Mouse (Mus musculus) forebrain, embryonic 16.5 days (tissue): ENCODE results near the gene Jup. TPM values are rescaled to one million over a fixed set of nuclear protein-coding genes. Genes with fewer than 3 reads are reported as not detected.
A peak's percentile ranks its signal among the peaks of the same experiment; 100 is the strongest.

ENCODE experiments used
- ATAC-seq: fragments of 200-750 bp; cut with Nextera tagmentation; 2 replicates; pipeline ENCODE4 v1.8.0; 2017; ENCODE audit warnings: mild to moderate bottlenecking, moderate library complexity
- H3K27ac ChIP-seq: fragments of 300-500 bp; sonication (generic); 2 replicates; pipeline ENCODE4 v1.5.1; 2014; ENCODE audit warnings: low read length, control low read depth
- H3K27me3 ChIP-seq: fragments of 300-500 bp; sonication (generic); replicated peaks from 2 replicates; pipeline ENCODE4 v1.6.1; 2014; ENCODE audit warnings: low read length; ENCODE audit not compliant: control insufficient read depth, insufficient read depth
- H3K36me3 ChIP-seq: fragments of 300-500 bp; sonication (generic); 2 replicates; pipeline ENCODE4 v1.6.1; 2014; ENCODE audit not compliant: control insufficient read depth, insufficient read depth
- H3K4me1 ChIP-seq: fragments of 300-500 bp; sonication (generic); replicated peaks from 2 replicates; pipeline ENCODE4 v1.6.1; 2014; ENCODE audit warnings: low read length; ENCODE audit not compliant: control insufficient read depth, insufficient read depth
- H3K4me2 ChIP-seq: fragments of 300-500 bp; sonication (generic); 2 replicates; pipeline ENCODE4 v1.6.1; 2014; ENCODE audit warnings: mild to moderate bottlenecking, low read length, control low read depth
- H3K4me3 ChIP-seq: fragments of 300-500 bp; sonication (generic); replicated peaks from 2 replicates; pipeline ENCODE4 v1.5.1; 2014; ENCODE audit warnings: mild to moderate bottlenecking, low read length, control low read depth
- H3K9ac ChIP-seq: fragments of 300-500 bp; sonication (generic); replicated peaks from 2 replicates; pipeline ENCODE4 v1.6.1; 2014; ENCODE audit warnings: low read depth, low read length, control low read depth
- H3K9me3 ChIP-seq: fragments of 300-500 bp; sonication (generic); 2 replicates; pipeline ENCODE4 v1.6.1; 2016; ENCODE audit warnings: low read length; ENCODE audit not compliant: control insufficient read depth
- WGBS: fragments of 180-500 bp; shearing (Covaris S2); extraction: QIAGEN DNeasy Blood & Tissue Kit; methylation state at CpG from one replicate; pipeline ENCODE4 v1.1.7; 2014; 5-methylcytosine and 5-hydroxymethylcytosine counted together
- polyA plus RNA-seq: library from polyadenylated mRNA; unstranded; fragments of >200 nt; fragmentation: Nextera tagmentation; extraction: Ambion mirVana; gene quantifications from 2 replicates; pipeline ENCODE4 v1.2.1, GENCODE M21; 2015

Gene Jup
- 56.2 and 62.0 TPM in 2 replicates for polyA plus RNA-seq

- Histone ChIP-seq H3K4me1 (peaks cover 25% of the 10 kb centered on the region), H3K27me3 (peaks cover 6% of the 10 kb centered on the region; the same call in 1 of the 2 replicates), H3K4me2 (peak within 1 kb of the TSS; percentile 70), H3K36me3 (no peaks in the 10 kb centered on the region), H3K9ac (peak within 1 kb of the TSS; percentile 84), H3K9me3 (no peaks in the 10 kb centered on the region), H3K4me3 (peak within 1 kb of the TSS; percentile 85), H3K27ac (peak within 1 kb of the TSS; percentile 33)
- WGBS: under 1% methylated on average over 37 of the region's 37 CpGs
- ATAC-seq: peak; percentile 99
These were observed at the start of gene Jup for GRCm38 (mm10) chr11:100397600-100398389. Gene Jup (minus strand): TSS chr11:100397763.

GRCm38 (mm10) chr11:100442625-100443024, 45.1 kb upstream of the Jup start:
- 76% methylated on average over 6 of the region's 6 CpGs for WGBS
- H3K36me3 ChIP-seq: no peaks in the 10 kb centered on the region

GRCm38 (mm10) chr11:100441797-100442196, 44.2 kb upstream of the Jup start, which contains the start of the genes Nt5c3b and Klhl10:
Gene Nt5c3b (minus strand): TSS chr11:100441808.
Gene Klhl10 (plus strand): TSS chr11:100441917.
- peaks cover 17% of the 10 kb centered on the region for H3K4me1 ChIP-seq
- WGBS: 83% methylated on average over 8 of the region's 8 CpGs
- no peaks in the 10 kb centered on the region for H3K9me3 ChIP-seq

More at GRCm38 (mm10) chr11:100442625-100443024, 45.1 kb upstream of the Jup start:
- H3K4me2 ChIP-seq: no peak overlapping the region
- no peak overlapping the region for H3K27ac ChIP-seq
- no peaks in the 10 kb centered on the region for H3K9me3 ChIP-seq
- H3K27me3 ChIP-seq: no peaks in the 10 kb centered on the region
- ATAC-seq: no peak
- no peak overlapping the region for H3K4me3 ChIP-seq
- H3K4me1 ChIP-seq: peaks cover 17% of the 10 kb centered on the region
- no peak overlapping the region for H3K9ac ChIP-seq

GRCm38 (mm10) chr11:100440691-100441522, 43.3 kb upstream of the Jup start:
- peak overlapping the region; percentile 78 for H3K4me2 ChIP-seq
- H3K4me3 ChIP-seq: peak overlapping the region; percentile 89
- H3K4me1 ChIP-seq: peaks cover 17% of the 10 kb centered on the region
- peak overlapping the region; percentile 92 for H3K9ac ChIP-seq
- 1% methylated on average over 51 of the region's 52 CpGs for WGBS
- peak; percentile 98 for ATAC-seq
- H3K27me3 ChIP-seq: no peaks in the 10 kb centered on the region
- 0 out of 2 replicates have a peak, but pooled peaks cover 2% of the 10 kb centered on the region for H3K36me3 ChIP-seq
- peak overlapping the region; percentile 56; the same call in 1 of the 2 replicates for H3K27ac ChIP-seq
- no peaks in the 10 kb centered on the region for H3K9me3 ChIP-seq

More at GRCm38 (mm10) chr11:100441797-100442196, 44.2 kb upstream of the Jup start, which contains the start of the genes Nt5c3b and Klhl10:
- Histone ChIP-seq H3K4me2 (peak within 1 kb of the TSS; percentile 78), H3K36me3 (no peaks in the 10 kb centered on the region), H3K27ac (peak within 1 kb of the TSS; percentile 56; the same call in 1 of the 2 replicates), H3K9ac (peak within 1 kb of the TSS; percentile 92), H3K27me3 (no peaks in the 10 kb centered on the region), H3K4me3 (peak within 1 kb of the TSS; percentile 89)
- ATAC-seq: no peak

- Histone ChIP-seq H3K9ac (no peak overlapping the region), H3K4me3 (no peak overlapping the region), H3K9me3 (no peaks in the 10 kb centered on the region), H3K27ac (no peak overlapping the region), H3K4me1 (peaks cover 17% of the 10 kb centered on the region), H3K4me2 (no peak overlapping the region), H3K36me3 (0 out of 2 replicates have a peak, but pooled peaks cover 2% of the 10 kb centered on the region), H3K27me3 (no peaks in the 10 kb centered on the region)
- ATAC-seq: no peak
- WGBS: 78% methylated on average over 1 of the region's 1 CpGs
These were observed 40.3 kb upstream of the Jup start for GRCm38 (mm10) chr11:100437901-100438300.

GRCm38 (mm10) chr11:100435678-100436246, 38.2 kb upstream of the Jup start:
- H3K27ac ChIP-seq: no peak overlapping the region
- no peak for ATAC-seq
- H3K9ac ChIP-seq: no peak overlapping the region
- 0 out of 2 replicates have a peak, but pooled peaks cover 4% of the 10 kb centered on the region for H3K36me3 ChIP-seq
- no peak overlapping the region for H3K4me2 ChIP-seq
- WGBS: 73% methylated on average over 9 of the region's 9 CpGs
- H3K27me3 ChIP-seq: no peaks in the 10 kb centered on the region
- H3K4me1 ChIP-seq: peaks cover 12% of the 10 kb centered on the region
- H3K9me3 ChIP-seq: no peaks in the 10 kb centered on the region
- no peak overlapping the region for H3K4me3 ChIP-seq

GRCm38 (mm10) chr11:100432002-100432401, 34.4 kb upstream of the Jup start:
- no peak overlapping the region for H3K4me3 ChIP-seq
- no peak overlapping the region for H3K27ac ChIP-seq
- no peaks in the 10 kb centered on the region for H3K27me3 ChIP-seq
- ATAC-seq: no peak
- no peak overlapping the region for H3K9ac ChIP-seq
- WGBS: 96% methylated on average over 5 of the region's 5 CpGs
- H3K4me2 ChIP-seq: no peak overlapping the region
- 0 out of 2 replicates have a peak, but pooled peaks cover 4% of the 10 kb centered on the region for H3K36me3 ChIP-seq
- 0 out of 2 replicates have a peak, but pooled peaks cover 4% of the 10 kb centered on the region for H3K4me1 ChIP-seq
- H3K9me3 ChIP-seq: no peaks in the 10 kb centered on the region

GRCm38 (mm10) chr11:100430052-100430451, 32.5 kb upstream of the Jup start:
- Histone ChIP-seq H3K36me3 (0 out of 2 replicates have a peak, but pooled peaks cover 2% of the 10 kb centered on the region), H3K4me2 (no peak overlapping the region)
- WGBS: 72% methylated on average over 7 of the region's 7 CpGs

More at GRCm38 (mm10) chr11:100430052-100430451, 32.5 kb upstream of the Jup start:
- ATAC-seq: no peak
- H3K4me3 ChIP-seq: no peak overlapping the region
- no peak overlapping the region for H3K9ac ChIP-seq
- no peak overlapping the region for H3K27ac ChIP-seq
- H3K27me3 ChIP-seq: no peaks in the 10 kb centered on the region
- 0 out of 2 replicates have a peak, but pooled peaks cover 4% of the 10 kb centered on the region for H3K4me1 ChIP-seq
- H3K9me3 ChIP-seq: no peaks in the 10 kb centered on the region
